Mouse (Mus musculus): Measurements from ENCODE around the gene Tmem242.

DNA sequence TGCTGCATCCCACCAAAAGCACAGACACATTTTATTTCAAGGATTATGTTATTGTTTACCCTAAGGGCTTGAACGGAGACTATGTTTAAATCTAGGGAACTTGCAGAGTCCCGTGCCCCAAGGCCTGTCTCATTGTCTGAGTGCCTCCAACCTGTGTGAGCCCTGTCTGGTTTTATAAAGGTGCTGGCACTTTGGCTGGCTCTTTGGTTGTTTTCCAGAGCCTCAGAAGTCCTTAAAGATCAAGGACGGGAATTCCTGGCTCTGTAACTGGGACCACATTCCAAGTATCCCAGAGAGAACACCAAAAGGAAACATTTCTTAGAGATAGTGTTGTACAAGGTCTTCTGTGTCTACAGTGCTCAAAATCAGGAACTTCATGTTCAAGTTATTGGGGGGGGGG lies 3.2 kb upstream of the Tmem242 start:
- TF ChIP-seq CTCF (IDR thresholded peaks at IDR 0.05; ENCODE audit: extremely low read depth, insufficient read length, insufficient replicate concordance, low read depth, low read length) (no peak), POLR2A (IDR thresholded peaks at IDR 0.05; ENCODE audit: low read depth, low read length) (no peak)

Data from small intestine, adult 2 months (tissue).